Mouse (Mus musculus) limb, embryonic 15.5 days (tissue): ENCODE measurements at regions not wholly inside any gene's neighbourhood (a gene's known extent, or its start where the extent isn't known, plus 50 kb on each side); places are given as distances from the start of the nearest gene placed in this dataset.

Source experiments
- ATAC-seq: fragments of 200-750 bp; cut with Nextera tagmentation; 2 replicates; pipeline ENCODE4 v1.8.0; 2017; ENCODE audit warnings: low read depth, moderate TSS enrichment; ENCODE audit not compliant: insufficient number of reproducible peaks, low FRiP score, low TSS enrichment
- H3K27ac ChIP-seq: fragments of 300-500 bp; sonication (generic); 2 replicates; pipeline ENCODE4 v1.5.1; 2015; ENCODE audit warnings: moderate library complexity, mild to moderate bottlenecking, inconsistent platforms
- H3K27me3 ChIP-seq: fragments of 300-500 bp; sonication (generic); 2 replicates; pipeline ENCODE4 v1.6.1; 2015; ENCODE audit warnings: inconsistent platforms
- H3K36me3 ChIP-seq: fragments of 300-500 bp; sonication (generic); 2 replicates; pipeline ENCODE4 v1.6.1; 2015; ENCODE audit warnings: inconsistent platforms
- H3K4me1 ChIP-seq: fragments of 300-500 bp; sonication (generic); 2 replicates; pipeline ENCODE4 v1.6.1; 2015; ENCODE audit warnings: inconsistent platforms
- H3K4me2 ChIP-seq: fragments of 300-500 bp; sonication (generic); 2 replicates; pipeline ENCODE4 v1.6.1; 2015; ENCODE audit warnings: mild to moderate bottlenecking, inconsistent platforms
- H3K4me3 ChIP-seq: fragments of 300-500 bp; sonication (generic); 2 replicates; pipeline ENCODE4 v1.5.1; 2015; ENCODE audit warnings: mild to moderate bottlenecking, inconsistent platforms
- H3K9ac ChIP-seq: fragments of 300-500 bp; sonication (generic); 2 replicates; pipeline ENCODE4 v1.6.1; 2015; ENCODE audit warnings: inconsistent platforms
- H3K9me3 ChIP-seq: fragments of 300-500 bp; sonication (generic); 2 replicates; pipeline ENCODE4 v1.6.1; 2016; ENCODE audit warnings: inconsistent platforms
- WGBS: fragments of 180-500 bp; shearing (Covaris S2); methylation state at CpG from one replicate; pipeline ENCODE4 v1.1.7; 2015; 5-methylcytosine and 5-hydroxymethylcytosine counted together

DNA sequence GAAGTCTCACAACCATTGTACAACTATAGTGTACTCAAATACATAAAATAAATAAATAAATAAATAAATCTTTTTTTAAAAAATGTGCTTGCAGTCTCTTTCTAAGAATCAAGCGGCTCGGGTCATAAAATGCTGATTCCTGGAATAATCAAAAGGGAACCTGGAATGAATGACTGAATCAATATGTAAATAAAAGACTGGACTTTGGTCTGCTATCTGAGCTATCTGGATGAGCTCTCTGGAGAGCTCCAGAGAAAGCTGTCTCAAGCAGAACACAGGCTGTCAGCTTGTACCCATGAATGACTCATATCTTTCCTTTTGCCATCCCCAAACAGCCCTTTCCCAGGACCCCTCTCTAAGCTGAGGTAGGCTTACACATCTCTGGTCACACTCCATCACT, 75.8 kb upstream of the Pias1 start:
- Histone ChIP-seq H3K4me1 (peaks cover 20% of the 10 kb centered on the region), H3K27me3 (no peaks in the 10 kb centered on the region), H3K27ac (no peak overlapping the region), H3K9ac (no peak overlapping the region), H3K4me3 (no peak overlapping the region), H3K36me3 (no peaks in the 10 kb centered on the region), H3K4me2 (no peak overlapping the region), H3K9me3 (0 out of 2 replicates have a peak, but pooled peaks cover 6% of the 10 kb centered on the region)
- no peak for ATAC-seq
- WGBS = 95% methylated on average over 2 of the region's 2 CpGs

DNA sequence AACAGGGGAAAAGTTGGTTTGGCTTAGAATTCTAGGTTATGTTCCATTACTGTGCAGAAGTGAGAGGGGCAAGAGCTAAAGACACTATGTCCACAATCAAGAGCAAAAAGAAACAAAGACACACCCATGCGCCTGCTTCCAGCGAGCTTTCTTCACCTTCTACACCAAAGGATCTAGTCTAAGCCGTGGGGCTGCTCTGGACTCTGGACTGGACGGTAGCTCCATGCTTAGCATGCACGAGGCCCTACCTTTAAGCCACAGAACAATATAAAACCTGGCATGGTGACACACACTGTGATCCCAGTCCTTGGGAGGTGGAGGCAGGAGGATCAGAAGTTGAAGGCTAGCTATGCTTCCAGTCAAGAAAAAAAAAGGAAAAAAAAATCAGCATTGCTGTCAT, 73.0 kb upstream of the Pias1 start:
- Histone ChIP-seq H3K4me2 (no peak overlapping the region), H3K27me3 (no peaks in the 10 kb centered on the region), H3K4me3 (no peak overlapping the region), H3K36me3 (no peaks in the 10 kb centered on the region), H3K4me1 (peaks cover 13% of the 10 kb centered on the region), H3K27ac (no peak overlapping the region), H3K9ac (no peak overlapping the region), H3K9me3 (0 out of 2 replicates have a peak, but pooled peaks cover 6% of the 10 kb centered on the region)
- 92% methylated on average over 5 of the region's 5 CpGs for WGBS
- ATAC-seq = no peak

DNA sequence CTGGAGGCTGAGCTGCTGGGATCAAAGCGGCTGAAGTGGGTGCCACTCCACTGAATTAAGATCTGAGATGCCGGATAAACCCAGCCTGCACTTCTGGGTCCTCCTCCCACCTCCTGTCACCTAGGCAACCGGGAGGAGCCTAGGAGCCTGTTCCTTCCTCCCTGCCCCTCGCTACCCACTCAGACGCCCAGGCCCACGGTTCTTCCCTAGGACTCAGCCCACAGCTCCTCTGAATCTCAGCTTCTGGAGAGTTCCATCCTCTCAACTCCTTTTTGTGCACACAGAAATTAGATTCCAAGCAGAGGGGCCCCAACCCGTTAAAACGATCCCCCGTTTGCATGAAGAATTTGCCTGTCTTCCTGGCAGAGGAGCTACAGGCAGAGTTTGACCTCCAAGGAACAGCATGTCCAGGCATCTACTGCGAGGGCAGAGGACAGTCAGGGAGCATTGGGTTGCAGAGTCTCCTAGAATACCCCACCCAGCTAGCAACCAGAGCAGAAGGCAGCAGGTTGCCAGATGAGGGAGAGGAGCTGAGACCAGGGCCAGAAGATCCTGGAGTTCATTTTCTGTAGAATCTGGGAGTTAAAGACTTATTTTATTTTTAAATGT, 71.6 kb upstream of the Pias1 start:
- Histone ChIP-seq H3K9me3 (0 out of 2 replicates have a peak, but pooled peaks cover 6% of the 10 kb centered on the region), H3K36me3 (no peaks in the 10 kb centered on the region), H3K9ac (no peak overlapping the region), H3K4me2 (peak overlapping the region; percentile 42), H3K27me3 (no peaks in the 10 kb centered on the region), H3K27ac (peak overlapping the region; percentile 71), H3K4me1 (peaks cover 13% of the 10 kb centered on the region), H3K4me3 (peak overlapping the region; percentile 14)
- peak; percentile 76; the same call in 1 of the 2 replicates for ATAC-seq
- 2% methylated on average over 10 of the region's 10 CpGs for WGBS

DNA sequence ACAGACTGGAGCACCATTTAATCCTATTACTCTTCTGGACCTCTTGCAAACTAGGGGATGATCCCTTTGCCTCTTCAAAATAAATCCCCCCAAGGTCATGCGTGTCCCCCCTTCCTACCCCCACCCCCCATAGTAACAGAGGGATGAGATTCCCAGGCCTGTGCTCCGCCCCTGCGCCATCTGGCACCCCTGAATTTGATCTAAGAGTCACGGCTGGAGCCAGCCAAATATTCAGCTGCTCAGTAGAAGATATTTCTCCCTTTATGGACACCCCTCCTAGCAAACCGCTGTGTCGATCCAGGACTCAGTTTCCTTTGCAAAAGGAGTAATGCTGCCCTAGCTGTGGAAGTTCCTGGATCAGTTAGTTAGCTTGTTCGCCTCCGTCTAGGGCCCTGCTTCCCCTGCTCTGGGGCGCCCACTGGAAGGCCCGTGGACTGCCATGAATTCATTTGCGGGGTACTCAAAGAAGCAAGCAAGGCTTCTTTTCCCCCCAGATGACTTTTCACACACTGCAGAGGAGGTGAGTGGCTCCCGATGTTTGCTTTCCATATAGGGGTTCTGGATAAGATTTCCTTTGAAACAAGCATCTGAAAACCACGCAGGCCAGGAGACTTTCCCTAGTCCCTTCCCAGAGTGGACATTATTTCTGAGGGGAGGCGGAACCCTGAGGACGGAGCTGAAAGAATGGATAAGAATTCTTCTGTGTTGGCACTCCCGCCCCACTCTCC, 70.9 kb upstream of the Pias1 start:
- no peak for ATAC-seq
- peak overlapping the region; percentile 42 for H3K4me2 ChIP-seq
- H3K9me3 ChIP-seq = 0 out of 2 replicates have a peak, but pooled peaks cover 6% of the 10 kb centered on the region
- peak overlapping the region; percentile 71 for H3K27ac ChIP-seq
- WGBS = 37% methylated on average over 16 of the region's 16 CpGs
- H3K4me1 ChIP-seq = peaks cover 13% of the 10 kb centered on the region
- H3K36me3 ChIP-seq = no peaks in the 10 kb centered on the region
- no peaks in the 10 kb centered on the region for H3K27me3 ChIP-seq
- H3K9ac ChIP-seq = no peak overlapping the region
- H3K4me3 ChIP-seq = peak overlapping the region; percentile 14

DNA sequence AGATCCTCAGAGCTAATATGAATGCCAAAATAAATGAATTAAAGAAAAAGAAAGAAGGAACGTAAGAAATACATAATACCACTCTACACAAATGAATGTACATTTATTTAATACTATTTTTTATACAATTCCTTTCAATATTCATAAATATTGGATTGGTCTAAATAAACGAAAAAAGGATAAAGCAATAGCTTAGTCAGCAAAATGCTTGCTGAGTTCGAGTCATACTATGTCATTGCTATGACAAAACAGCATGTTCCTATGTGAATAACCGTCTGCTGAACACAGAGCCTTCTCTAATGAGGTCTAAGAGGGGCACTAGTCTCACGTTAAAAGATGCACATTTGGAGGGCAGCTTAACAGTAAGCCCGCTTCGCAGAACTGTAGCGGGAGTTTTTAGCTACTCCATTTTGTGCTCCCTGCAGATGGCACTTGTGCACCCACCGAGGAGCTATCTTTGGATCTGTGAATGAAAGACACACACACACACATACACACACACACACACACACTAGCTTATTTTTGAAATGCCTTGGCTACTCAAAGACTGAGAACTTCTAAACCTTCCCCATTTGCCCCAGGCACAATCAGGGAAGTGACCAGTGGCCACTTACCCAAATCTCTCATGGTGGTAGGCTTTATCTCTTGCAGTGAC, 69.1 kb upstream of the Pias1 start:
- Histone ChIP-seq H3K27ac (no peak overlapping the region), H3K36me3 (no peaks in the 10 kb centered on the region), H3K9me3 (no peaks in the 10 kb centered on the region), H3K4me1 (peaks cover 13% of the 10 kb centered on the region), H3K4me3 (no peak overlapping the region), H3K9ac (no peak overlapping the region), H3K27me3 (no peaks in the 10 kb centered on the region), H3K4me2 (no peak overlapping the region)
- no peak for ATAC-seq
- 80% methylated on average over 9 of the region's 9 CpGs for WGBS

DNA sequence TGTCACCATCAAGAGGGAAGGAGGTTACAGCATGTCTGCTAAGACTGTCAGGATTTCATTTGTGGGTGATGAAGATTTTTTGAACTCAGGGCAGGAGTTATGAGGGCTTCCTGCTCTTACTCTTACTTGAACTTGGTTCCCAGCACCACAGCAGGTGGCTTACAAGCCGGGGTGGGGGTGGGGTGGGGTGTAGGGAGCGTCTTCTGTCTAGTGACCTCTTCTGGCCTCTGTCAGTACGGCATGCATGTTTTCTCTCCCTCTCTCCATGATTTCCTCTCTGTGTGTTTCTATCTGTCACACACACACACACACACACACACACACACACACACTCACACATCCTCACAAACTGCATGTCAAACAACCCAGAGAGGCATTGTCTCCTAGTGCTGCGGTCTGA, 64.5 kb upstream of the Pias1 start:
- 51% methylated on average over 4 of the region's 4 CpGs for WGBS
- no peak overlapping the region for H3K4me3 ChIP-seq
- ATAC-seq = no peak
- H3K9ac ChIP-seq = no peak overlapping the region
- no peaks in the 10 kb centered on the region for H3K9me3 ChIP-seq
- H3K27ac ChIP-seq = peak overlapping the region; percentile 50; the same call in 1 of the 2 replicates
- no peak overlapping the region for H3K4me2 ChIP-seq
- no peaks in the 10 kb centered on the region for H3K27me3 ChIP-seq
- H3K36me3 ChIP-seq = no peaks in the 10 kb centered on the region
- no peaks in the 10 kb centered on the region for H3K4me1 ChIP-seq

DNA sequence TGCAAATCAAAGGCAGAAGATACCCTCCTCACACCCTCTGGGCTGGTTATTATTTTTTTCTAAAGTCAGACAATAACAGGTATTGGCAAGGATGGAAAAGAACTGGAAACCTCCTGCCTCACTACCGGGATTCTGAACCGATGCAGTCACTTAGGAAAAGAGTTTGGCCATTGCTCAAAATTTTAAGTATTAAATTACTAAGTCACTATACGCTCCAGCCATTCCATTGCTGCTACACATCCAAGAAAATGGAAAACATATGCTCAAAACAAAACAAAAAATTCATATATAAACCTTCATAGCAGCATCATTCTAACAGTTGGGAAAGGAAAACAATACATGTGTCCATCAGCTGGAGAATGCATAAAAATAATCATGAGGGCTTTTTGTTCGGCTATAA, 63.9 kb upstream of the Pias1 start:
- Histone ChIP-seq H3K4me1 (no peaks in the 10 kb centered on the region), H3K4me2 (no peak overlapping the region), H3K27me3 (no peaks in the 10 kb centered on the region), H3K4me3 (no peak overlapping the region), H3K9me3 (no peaks in the 10 kb centered on the region), H3K27ac (peak overlapping the region; percentile 50; the same call in 1 of the 2 replicates), H3K36me3 (no peaks in the 10 kb centered on the region), H3K9ac (no peak overlapping the region)
- ATAC-seq = no peak
- 40% methylated on average over 4 of the region's 4 CpGs for WGBS

DNA sequence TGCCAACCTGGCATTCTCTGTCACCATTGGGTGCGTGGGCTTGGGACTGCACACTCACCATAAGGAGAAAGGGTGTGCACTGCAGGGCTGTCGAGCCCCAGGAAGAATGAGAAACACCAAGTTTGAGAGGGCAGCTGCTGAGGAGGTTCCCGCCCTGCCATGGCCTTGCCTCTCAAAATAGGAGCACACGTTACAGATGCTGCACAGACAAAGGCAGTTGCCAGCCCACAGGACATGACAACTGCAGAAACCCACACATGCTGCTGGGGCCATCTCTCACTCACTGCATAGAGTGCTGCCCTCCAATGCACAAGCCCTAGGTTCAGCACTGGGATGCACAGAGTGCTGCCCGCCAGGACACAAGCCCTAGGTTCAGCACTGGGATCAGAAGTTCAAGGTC, 61.6 kb upstream of the Pias1 start:
- ATAC-seq = no peak
- H3K36me3 ChIP-seq = no peaks in the 10 kb centered on the region
- no peak overlapping the region for H3K4me2 ChIP-seq
- H3K27me3 ChIP-seq = no peaks in the 10 kb centered on the region
- H3K9me3 ChIP-seq = no peaks in the 10 kb centered on the region
- H3K4me3 ChIP-seq = no peak overlapping the region
- no peak overlapping the region for H3K27ac ChIP-seq
- no peak overlapping the region for H3K9ac ChIP-seq
- 87% methylated on average over 5 of the region's 5 CpGs for WGBS
- no peaks in the 10 kb centered on the region for H3K4me1 ChIP-seq

DNA sequence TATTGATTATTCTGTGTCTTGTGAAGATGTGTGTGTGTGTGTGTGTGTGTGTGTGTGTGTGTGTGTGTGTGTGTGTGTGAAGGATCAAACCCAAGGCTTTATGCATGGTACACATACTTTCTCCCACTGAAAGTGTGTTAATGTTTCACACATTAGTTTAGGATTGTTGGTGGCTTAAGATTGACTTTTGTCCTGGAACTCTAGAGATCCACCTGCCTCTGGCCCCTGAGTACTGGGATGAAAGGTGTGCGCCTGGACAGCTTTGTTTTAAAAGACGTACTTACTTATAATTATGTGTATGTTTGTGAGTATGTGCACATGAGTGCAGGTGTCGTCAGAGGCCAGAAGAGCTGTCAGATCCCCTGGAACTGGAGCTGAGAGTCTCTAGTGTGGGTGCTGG, 59.3 kb upstream of the Pias1 start:
- Histone ChIP-seq H3K9ac (no peak overlapping the region), H3K36me3 (no peaks in the 10 kb centered on the region), H3K27me3 (no peaks in the 10 kb centered on the region), H3K4me1 (peaks cover 5% of the 10 kb centered on the region; the same call in 1 of the 2 replicates), H3K27ac (no peak overlapping the region), H3K4me3 (no peak overlapping the region), H3K4me2 (no peak overlapping the region), H3K9me3 (no peaks in the 10 kb centered on the region)
- 82% methylated on average over 3 of the region's 3 CpGs for WGBS
- no peak for ATAC-seq

DNA sequence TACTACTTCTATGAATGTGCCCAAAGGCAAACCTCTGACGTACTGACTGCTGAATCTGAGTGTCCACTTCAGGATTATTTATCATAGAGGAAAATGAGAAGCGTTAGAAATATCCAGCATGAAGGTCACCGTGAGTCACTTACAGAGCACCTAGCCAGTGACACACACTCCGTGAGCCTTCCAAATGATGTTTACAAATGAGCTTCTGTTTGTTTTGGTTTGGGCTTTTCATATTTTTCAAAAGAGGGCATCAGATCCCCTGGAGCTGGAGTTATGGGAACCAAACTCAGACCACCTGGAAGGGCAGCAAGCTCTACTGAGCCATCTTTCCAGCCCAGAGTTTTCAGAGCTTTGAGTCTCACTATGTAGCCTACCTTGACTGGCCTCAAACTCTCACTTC, 57.8 kb upstream of the Pias1 start:
- 88% methylated on average over 4 of the region's 4 CpGs for WGBS
- H3K4me3 ChIP-seq = no peak overlapping the region
- no peaks in the 10 kb centered on the region for H3K9me3 ChIP-seq
- no peak overlapping the region for H3K4me2 ChIP-seq
- peaks cover 5% of the 10 kb centered on the region; the same call in 1 of the 2 replicates for H3K4me1 ChIP-seq
- H3K27ac ChIP-seq = no peak overlapping the region
- no peaks in the 10 kb centered on the region for H3K36me3 ChIP-seq
- ATAC-seq = no peak
- no peaks in the 10 kb centered on the region for H3K27me3 ChIP-seq
- H3K9ac ChIP-seq = no peak overlapping the region

DNA sequence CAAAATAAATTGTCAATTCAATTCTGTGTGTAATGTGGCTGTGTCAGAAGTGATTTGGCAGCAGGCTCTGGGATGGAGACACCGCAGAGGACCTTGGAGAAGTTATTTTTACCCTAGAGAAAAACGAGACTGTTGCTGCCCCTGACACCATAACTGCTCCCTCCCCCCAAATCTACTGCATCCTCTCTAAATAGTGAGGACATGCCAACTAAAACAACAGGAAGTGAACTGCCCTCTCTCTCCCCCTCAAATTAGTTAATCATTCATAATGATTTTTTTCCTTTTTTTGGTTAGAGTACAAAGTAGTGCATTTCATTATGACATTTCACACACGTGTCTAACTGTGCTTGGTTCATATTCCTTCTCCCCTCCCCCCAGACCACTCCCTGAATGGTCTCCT, 55.6 kb upstream of the Pias1 start:
- no peak for ATAC-seq
- Histone ChIP-seq H3K9me3 (no peaks in the 10 kb centered on the region), H3K4me2 (no peak overlapping the region), H3K36me3 (no peaks in the 10 kb centered on the region), H3K27ac (no peak overlapping the region), H3K4me3 (no peak overlapping the region), H3K9ac (no peak overlapping the region), H3K4me1 (peaks cover 5% of the 10 kb centered on the region; the same call in 1 of the 2 replicates), H3K27me3 (no peaks in the 10 kb centered on the region)
- WGBS = 33% methylated on average over 3 of the region's 3 CpGs

DNA sequence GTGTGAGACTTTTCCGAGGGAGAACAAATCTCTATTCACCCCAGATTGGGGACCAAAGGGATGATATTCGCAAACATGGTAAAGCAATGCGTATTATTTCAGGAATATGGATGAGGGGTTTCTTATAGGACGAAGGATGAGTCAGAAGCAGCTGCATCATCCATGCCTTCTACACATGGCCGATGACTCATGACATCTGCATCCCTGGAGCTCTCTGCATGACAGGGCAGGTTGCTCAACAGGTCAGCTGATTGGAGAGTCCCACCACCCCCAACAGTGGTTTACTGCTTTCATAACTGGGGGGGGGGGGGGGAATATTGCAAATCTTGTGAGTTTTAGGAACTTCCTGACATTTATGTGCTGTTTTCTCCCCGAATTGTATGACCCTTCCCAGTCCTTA, 50.3 kb upstream of the Pias1 start:
- H3K9me3 ChIP-seq = no peaks in the 10 kb centered on the region
- H3K9ac ChIP-seq = no peak overlapping the region
- no peaks in the 10 kb centered on the region for H3K36me3 ChIP-seq
- 83% methylated on average over 6 of the region's 6 CpGs for WGBS
- H3K27me3 ChIP-seq = no peaks in the 10 kb centered on the region
- no peak overlapping the region for H3K4me3 ChIP-seq
- ATAC-seq = no peak
- H3K4me2 ChIP-seq = no peak overlapping the region
- no peak overlapping the region for H3K27ac ChIP-seq
- peaks cover 3% of the 10 kb centered on the region; the same call in 1 of the 2 replicates for H3K4me1 ChIP-seq
